Mouse (Mus musculus): ENCODE data around the gene Soga3.
A peak's percentile ranks its signal among the peaks of the same experiment; 100 is the strongest.

Soga3 gene

DNA sequence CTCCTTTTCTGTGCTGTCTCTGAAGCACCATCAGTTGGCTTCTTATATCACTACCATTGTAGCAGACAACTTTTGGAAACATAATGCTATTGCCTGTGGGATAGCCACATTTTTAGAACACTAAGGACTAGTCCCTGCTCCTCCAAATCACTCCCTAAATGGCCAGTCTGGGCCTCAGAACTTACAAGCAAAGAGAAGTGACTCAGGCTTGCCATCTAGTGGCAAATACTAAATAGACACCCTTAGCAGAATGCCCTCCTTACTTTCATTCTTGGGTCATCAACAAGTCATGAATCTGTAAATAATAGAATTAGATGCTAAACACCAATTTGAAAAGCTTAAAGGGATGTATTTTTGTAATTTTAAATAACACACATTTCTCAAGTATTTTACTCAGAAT, 63.1 kb downstream of the Soga3 start:
- DNase-seq (ENCODE audit: low spot score in 2 of 2): no peak

DNA sequence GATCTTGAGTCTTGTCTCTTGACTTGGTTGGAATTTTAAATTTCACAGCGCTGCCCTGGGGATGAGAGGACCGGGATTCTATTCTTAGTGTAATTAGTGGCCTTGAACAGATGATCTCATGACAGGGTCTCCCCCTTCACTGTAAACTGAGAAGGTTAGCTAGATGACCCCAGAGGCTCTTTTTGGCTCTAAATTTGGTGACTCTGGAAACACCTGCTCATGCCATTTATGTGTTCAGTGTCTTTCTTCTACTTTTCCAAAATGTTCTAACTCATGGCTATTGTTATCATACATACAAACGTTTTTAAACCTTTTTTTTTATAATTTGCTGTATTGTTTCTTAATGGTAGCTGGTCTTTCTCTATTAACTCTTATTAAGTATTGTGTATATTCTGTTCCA, 65.1 kb downstream of the Soga3 start:
- no peak for DNase-seq (ENCODE audit: low spot score in 2 of 2)

DNA sequence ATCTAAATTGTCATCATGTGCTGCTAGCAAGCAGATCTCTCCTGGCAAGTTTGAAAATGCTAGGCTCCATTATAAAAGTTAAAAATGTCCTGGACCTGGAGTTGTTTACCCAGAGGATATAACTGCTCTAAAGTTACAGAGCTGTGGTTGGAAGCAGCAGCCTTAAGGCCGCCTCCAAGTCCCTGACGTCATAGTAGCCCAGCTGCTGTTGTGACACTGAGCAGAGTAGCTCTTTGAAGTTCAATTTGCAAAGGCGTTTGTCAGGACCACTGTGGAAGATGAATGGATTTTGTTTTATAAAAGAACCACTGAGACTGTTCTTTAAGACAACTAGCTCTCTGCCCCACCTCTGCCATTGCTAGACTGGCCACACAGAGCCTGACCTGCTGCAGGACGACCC, 67.8 kb downstream of the Soga3 start, which contains the start of gene 9330159F19Rik:
Gene 9330159F19Rik, plus strand, starts transcription at position 154 of the 400 bp plus-strand sequence.
- DNase-seq (ENCODE audit: low spot score in 2 of 2): peak; percentile 28 to 29

DNA sequence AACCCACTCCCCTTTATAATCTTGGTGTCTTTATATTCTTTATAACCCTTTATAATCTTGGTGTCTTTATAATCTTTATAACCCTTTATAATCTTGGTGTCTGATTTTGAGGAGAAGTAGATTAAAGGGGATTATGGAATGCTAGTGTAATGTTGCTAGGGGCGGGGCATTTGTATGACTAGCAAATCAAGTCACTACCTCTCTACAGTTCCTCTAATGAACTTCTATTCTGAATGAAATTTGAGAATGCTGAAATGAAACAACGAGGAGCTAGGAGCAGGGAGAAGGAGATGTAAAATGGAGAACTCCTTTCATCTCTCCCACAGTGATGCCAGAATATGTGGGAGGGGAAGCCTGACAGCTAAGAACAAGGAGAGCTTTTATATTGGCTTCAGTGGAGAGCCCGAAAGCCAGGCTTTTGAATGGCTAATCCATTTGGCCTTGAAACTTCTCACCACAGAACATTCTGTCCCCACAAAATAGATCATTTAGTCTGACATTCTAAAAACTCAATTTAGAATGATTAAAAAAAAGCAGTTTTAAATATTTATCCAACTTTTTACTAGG, 70.0 kb downstream of the Soga3 start:
- DNase-seq (ENCODE audit: low spot score in 2 of 2): no peak

DNA sequence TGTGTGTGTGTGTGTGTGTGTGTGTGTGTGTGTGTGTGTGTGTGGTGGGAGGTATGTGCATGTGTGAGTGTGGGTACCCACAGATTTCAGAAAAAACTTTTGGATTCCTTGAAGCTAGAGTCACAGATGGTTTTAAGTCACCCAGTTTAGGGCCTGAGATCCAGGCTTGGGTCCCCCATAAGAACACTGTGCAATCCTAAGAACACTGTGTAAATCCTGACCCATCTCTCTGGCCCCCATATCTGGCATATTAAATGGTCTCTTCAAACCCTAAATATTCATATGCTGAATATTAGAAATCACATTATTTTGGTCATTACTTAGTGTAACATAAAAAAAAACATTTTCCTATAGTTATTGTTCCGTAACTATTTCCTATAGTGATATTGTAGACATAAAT, 73.3 kb downstream of the Soga3 start:
- DNase-seq (ENCODE audit: low spot score in 2 of 2): no peak

DNA sequence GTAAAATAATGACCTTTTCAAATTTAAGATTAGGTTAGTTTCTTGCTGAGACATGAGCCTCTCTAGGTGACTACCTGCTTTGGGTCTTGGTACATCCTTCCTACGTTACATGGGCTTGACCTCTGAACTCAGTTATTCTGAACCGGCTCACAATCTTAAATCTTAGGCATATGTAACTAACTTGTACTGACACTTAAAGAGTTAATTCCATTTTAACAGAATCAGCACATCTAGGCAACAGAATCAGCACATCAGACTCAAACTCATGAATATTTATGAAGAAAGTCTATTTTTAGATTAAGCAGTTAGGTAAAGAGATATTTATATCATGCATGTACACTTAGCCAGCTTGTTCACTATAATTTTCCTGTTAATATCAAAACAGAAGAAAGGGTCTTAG, 73.8 kb downstream of the Soga3 start:
- no peak for DNase-seq (ENCODE audit: low spot score in 2 of 2)

DNA sequence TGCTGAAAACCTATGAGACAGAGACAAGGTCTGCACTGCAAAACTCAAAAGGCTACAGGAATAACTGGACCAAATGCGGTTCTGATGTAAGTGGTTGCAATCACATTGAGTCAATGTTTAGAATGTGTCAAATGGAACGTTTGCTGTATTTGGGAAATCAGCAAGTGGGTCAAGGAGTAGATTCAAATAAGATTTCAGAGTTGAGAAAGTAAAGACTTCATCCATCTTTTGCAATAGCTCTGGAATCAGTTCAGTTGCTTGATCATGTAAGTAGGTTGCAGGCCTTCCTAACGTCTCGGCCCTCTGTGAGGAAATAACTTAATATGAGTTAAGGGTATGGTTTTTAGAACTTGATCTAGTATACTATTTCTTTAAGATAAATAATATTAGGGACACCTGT, 81.7 kb downstream of the Soga3 start:
- no peak for DNase-seq (ENCODE audit: low spot score in 2 of 2)

DNA sequence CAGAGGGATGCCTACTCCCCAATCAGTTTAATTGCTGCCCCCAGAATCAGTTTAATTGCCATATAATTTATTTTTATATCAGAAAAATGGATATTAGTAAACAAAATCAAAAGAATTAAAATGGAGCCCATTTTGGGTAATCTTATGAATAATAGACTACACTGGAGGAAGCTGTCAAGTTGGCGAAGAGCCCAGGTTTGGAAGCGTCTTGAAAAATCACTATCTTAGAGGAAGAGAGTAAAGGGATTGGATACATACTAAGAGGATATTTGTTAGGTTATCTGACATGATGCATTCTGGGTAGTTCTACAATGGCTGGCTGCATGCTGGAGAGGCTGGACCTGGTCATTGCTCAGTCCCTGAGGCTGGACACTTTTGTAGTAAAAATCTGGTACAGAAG, 87.6 kb downstream of the Soga3 start:
- DNase-seq (ENCODE audit: low spot score in 2 of 2): no peak
